Mouse (Mus musculus) spleen, adult 10 weeks (tissue): ENCODE results near the gene Csn1s2a. TPM values are rescaled to one million over a fixed set of nuclear protein-coding genes. Genes with fewer than 3 reads are reported as not detected.

Source experiments
- polyA plus RNA-seq: library from polyadenylated mRNA; stranded (reverse); fragments of 350-450 nt; fragmentation: Illumina TruSeq; extraction: RNeasy Lipid Tissue Mini Kit (QIAGEN cat#74804); gene quantifications from one replicate; pipeline ENCODE4 v1.2.3, GENCODE M21; 2015; ENCODE audit warnings: low replicate concordance; ENCODE audit not compliant: insufficient read depth

Csn1s2a gene
- not detected for polyA plus RNA-seq

DNA sequence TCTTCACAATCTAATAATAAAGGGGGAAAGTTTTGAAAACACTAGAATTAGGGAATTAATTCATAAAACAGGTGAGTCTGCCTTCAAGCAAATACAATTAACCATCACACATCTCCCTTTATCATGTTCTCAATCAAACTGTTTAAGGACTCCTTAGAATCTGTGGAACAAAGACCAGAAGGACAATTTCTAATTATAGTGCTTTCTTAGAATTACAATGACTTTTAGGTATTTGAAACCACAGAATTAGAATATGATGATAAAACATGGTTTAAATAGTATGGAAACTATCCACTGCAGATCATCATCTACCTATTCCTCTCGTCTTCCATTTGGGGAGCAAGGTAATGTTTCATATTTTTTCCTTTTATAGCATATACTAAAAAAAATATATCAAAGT lies at the start of gene Csn1s2a:
TSS of gene Csn1s2a (plus strand) at position 301 of the 400 bp plus-strand sequence.

DNA sequence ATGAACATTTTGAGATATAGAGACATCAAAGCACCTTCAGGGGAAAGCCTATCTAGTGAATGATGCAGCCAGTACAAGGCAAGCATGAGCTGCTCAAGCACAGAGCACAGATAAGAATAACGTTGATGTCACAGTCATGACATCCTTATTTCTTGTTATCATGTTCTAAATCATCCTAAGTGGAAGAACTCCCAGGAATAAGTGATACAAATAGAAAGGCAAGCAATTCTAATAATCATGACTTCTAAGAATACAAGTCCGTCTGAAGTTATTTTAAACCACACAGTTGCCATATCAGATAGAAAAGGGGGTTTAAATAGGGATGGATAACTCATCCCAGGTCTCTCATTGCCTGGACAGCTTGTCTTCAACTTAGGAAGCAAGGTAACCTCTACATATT lies 33.4 kb downstream of the Csn1s2a start, which contains the start of gene Csn1s2b:
TSS of gene Csn1s2b (plus strand) at position 301 of the 400 bp plus-strand sequence.

DNA sequence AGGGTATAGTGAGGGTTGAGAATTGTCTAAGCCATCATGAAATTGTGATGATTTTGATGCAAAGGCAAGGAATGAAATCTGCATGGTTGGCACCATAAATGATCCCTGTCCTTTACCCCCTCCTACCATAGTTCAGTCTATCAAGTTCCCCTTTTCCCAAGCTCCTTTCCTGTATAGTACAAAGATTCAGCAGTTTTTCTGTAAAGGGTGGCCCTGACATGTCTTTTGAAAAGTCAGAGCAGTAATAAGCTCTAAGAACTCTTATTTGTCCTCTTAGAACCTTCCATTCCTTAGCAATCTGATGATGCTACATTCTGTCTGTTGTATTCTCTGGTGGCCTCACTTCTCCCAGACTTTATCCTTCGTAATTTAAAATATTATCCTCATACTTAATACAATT lies 51.0 kb downstream of the Csn1s2a start, which contains the start of gene Prr27:
TSS of gene Prr27 (plus strand) at position 301 of the 400 bp plus-strand sequence.

Other genes with a start within 250 kb of the Csn1s2a start
- gene Sult1b1, start 236.4 kb upstream of the Csn1s2a start, polyA plus RNA-seq, result not detected
- gene Sult1d1, start 205.5 kb upstream of the Csn1s2a start, polyA plus RNA-seq, result not detected
- 0.77 TPM for gene Sult1e1, start 183.0 kb upstream of the Csn1s2a start, polyA plus RNA-seq
- not detected for gene Csn1s1, start 108.4 kb upstream of the Csn1s2a start, polyA plus RNA-seq
- gene Csn2, start 74.9 kb upstream of the Csn1s2a start, polyA plus RNA-seq, result 0.99 TPM
- gene Csn1s2b, start 33.5 kb downstream of the Csn1s2a start, polyA plus RNA-seq, result not detected
- not detected for gene Prr27, start 51.1 kb downstream of the Csn1s2a start, polyA plus RNA-seq
- gene Odam, start 110.5 kb downstream of the Csn1s2a start, polyA plus RNA-seq, result not detected
- gene Csn3, start 151.0 kb downstream of the Csn1s2a start, polyA plus RNA-seq, result not detected
- gene 2310003L06Rik, start 194.9 kb downstream of the Csn1s2a start, polyA plus RNA-seq, result not detected
- not detected for gene Gm28434, start 194.9 kb downstream of the Csn1s2a start, polyA plus RNA-seq
- gene Cabs1, start 204.9 kb downstream of the Csn1s2a start, polyA plus RNA-seq, result not detected
- gene Smr3a, start 228.0 kb downstream of the Csn1s2a start, polyA plus RNA-seq, result not detected